Mouse (Mus musculus): Measurements from ENCODE around the gene Sipa1. TPM values are rescaled to one million over a fixed set of nuclear protein-coding genes. Genes with fewer than 3 reads are reported as not detected.

Sipa1 gene
- polyA plus RNA-seq, 1 experiment from 2014 or later = 8.2 TPM

DNA sequence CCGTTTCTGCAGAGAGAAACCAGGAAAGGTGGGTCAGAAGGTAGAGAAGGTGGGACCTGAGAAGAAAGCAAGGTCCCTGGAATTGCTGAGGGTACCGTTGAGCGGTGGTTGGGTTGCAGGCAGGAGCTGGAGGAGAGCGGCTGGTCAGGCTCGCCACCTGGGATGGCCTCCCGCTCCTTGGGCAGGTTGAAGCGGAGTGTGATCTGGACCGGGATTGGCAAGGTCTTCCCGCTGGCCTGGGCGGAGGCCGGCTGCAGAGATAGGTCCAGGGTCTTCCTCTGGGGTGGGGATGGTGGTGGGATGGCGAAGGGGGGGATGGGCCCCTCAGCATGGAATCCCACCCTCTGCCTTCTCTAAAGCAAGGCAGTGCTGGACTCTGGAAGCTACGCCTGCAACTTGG, 54.8 kb downstream of the Sipa1 start:
- peaks cover 52% of the 10 kb centered on the region for H3K36me3 ChIP-seq (ENCODE audit: control insufficient read depth, insufficient read depth)
- no peaks in the 10 kb centered on the region for H3K27me3 ChIP-seq (replicated peaks; ENCODE audit: control insufficient read depth, insufficient read depth, low read length)
- H3K4me3 ChIP-seq (ENCODE audit: low read depth, low read length) = no peak overlapping the region
- no peak for TF ChIP-seq CTCF (IDR thresholded peaks at IDR 0.05; ENCODE audit: low read depth)
- ATAC-seq = no peak
- peak overlapping the region; percentile 64 for H3K4me2 ChIP-seq (replicated peaks; ENCODE audit: low read depth)
- no peaks in the 10 kb centered on the region; the same call in 1 of the 2 replicates for H3K4me1 ChIP-seq (replicated peaks; ENCODE audit: control insufficient read depth, insufficient read depth, low read length)
- 0 out of 2 replicates have a peak overlapping the region, but pooled peaks have one; percentile 72 for H3K9ac ChIP-seq (ENCODE audit: low read depth, low read length)
- H3K27ac ChIP-seq (ENCODE audit: low read depth, low read length) = no peak overlapping the region
- H3K9me3 ChIP-seq (ENCODE audit: control insufficient read depth) = no peaks in the 10 kb centered on the region
- WGBS = 95% methylated on average over 13 of the region's 13 CpGs

DNA sequence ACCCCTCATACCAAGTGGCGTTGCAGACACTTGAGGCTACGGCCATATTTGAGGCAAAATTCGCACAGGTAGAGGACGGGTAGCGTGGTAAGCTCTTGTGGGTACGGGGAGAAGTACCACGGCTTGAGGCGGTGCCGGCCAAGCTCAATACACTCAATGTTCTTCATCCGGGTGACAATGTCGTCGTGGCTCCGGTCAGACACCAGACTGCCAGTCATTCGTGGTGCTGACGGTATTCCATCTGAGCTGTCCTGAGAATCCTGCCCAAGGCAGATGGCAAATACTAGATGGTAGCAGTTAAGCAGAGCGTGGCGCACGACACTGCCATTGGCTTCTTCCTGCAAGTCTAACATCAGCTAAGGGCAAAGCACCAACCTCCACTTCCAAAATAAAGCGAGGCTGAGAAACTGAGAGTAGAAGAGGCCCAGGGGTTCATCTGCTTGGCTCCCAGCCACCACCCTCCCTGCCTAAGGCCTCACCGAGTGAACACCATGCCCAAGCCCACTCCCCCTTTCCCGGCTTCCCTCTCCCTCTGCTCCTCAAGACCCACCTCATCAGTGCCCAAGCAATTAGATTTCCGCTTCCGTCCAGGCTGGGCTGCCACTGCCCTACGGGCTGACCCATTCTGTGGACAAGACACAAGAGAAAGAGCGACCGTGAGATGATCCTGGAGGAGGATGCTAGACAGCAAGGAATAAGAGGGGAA, 55.6 kb downstream of the Sipa1 start:
- H3K27me3 ChIP-seq (replicated peaks; ENCODE audit: control insufficient read depth, insufficient read depth, low read length) = no peaks in the 10 kb centered on the region
- 93% methylated on average over 26 of the region's 26 CpGs for WGBS
- H3K27ac ChIP-seq (ENCODE audit: low read depth, low read length) = no peak overlapping the region

DNA sequence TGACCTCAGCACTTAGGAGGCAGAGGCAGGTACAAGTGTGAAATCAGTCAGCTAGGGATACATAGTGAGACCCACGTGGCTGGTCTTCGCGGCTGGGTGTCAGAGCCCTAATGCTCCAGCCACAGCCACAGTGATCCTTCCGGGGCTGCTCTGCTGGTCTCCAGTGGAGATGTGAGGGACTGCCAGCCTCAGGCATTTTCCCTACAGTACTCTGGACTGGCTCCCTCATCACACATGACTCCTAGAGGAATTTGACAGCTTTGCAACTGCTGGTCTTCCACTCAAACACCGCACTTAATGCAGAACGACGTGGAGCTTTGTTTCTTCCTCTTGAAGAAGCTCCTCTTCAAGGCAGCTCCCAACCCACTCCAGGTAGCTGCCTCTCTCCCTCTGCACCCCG, 57.3 kb downstream of the Sipa1 start:
- no peak for TF ChIP-seq CTCF (IDR thresholded peaks at IDR 0.05; ENCODE audit: low read depth)
- H3K36me3 ChIP-seq (ENCODE audit: control insufficient read depth, insufficient read depth) = peaks cover 60% of the 10 kb centered on the region
- H3K4me1 ChIP-seq (replicated peaks; ENCODE audit: control insufficient read depth, insufficient read depth, low read length) = no peaks in the 10 kb centered on the region; the same call in none of the 2 replicates
- no peak overlapping the region for H3K9ac ChIP-seq (ENCODE audit: low read depth, low read length)
- H3K27me3 ChIP-seq (replicated peaks; ENCODE audit: control insufficient read depth, insufficient read depth, low read length) = no peaks in the 10 kb centered on the region
- no peak for ATAC-seq
- 82% methylated on average over 8 of the region's 8 CpGs for WGBS
- no peak overlapping the region for H3K4me3 ChIP-seq (ENCODE audit: low read depth, low read length)
- H3K27ac ChIP-seq (ENCODE audit: low read depth, low read length) = no peak overlapping the region
- no peaks in the 10 kb centered on the region for H3K9me3 ChIP-seq (ENCODE audit: control insufficient read depth)
- H3K4me2 ChIP-seq (replicated peaks; ENCODE audit: low read depth) = no peak overlapping the region

More for the DNA sequence above, 55.6 kb downstream of the Sipa1 start:
- Histone ChIP-seq H3K9ac (ENCODE audit: low read depth, low read length) (no peak overlapping the region), H3K9me3 (ENCODE audit: control insufficient read depth) (no peaks in the 10 kb centered on the region), H3K36me3 (ENCODE audit: control insufficient read depth, insufficient read depth) (peaks cover 60% of the 10 kb centered on the region), H3K4me2 (replicated peaks; ENCODE audit: low read depth) (no peak overlapping the region), H3K4me1 (replicated peaks; ENCODE audit: control insufficient read depth, insufficient read depth, low read length) (no peaks in the 10 kb centered on the region; the same call in 1 of the 2 replicates), H3K4me3 (ENCODE audit: low read depth, low read length) (no peak overlapping the region)
- TF ChIP-seq CTCF (IDR thresholded peaks at IDR 0.05; ENCODE audit: low read depth) = no peak
- ATAC-seq = no peak

DNA sequence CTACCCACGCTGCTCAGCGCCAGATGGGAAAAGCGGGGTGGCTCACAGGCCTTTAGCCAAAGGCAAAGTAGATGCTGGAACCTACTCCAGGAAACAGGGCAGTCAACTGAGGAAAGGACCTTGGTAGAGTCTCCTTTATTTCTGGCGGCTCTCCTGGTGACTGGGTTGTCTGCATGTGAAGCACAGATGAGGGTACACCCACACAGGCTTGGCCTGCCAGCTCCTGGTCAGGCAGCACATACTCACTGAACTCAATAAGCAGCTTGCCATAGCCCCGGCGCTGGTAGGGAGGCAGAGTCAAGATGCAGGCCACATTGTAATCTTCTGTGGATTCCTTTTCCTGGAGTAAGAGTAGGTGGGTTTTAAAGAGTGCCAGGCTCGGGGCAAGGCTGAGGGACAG, 58.4 kb downstream of the Sipa1 start:
- no peak for ATAC-seq
- no peak overlapping the region for H3K4me2 ChIP-seq (replicated peaks; ENCODE audit: low read depth)
- H3K4me1 ChIP-seq (replicated peaks; ENCODE audit: control insufficient read depth, insufficient read depth, low read length) = no peaks in the 10 kb centered on the region; the same call in 1 of the 2 replicates
- TF ChIP-seq CTCF (IDR thresholded peaks at IDR 0.05; ENCODE audit: low read depth) = no peak
- no peaks in the 10 kb centered on the region for H3K27me3 ChIP-seq (replicated peaks; ENCODE audit: control insufficient read depth, insufficient read depth, low read length)
- H3K9ac ChIP-seq (ENCODE audit: low read depth, low read length) = no peak overlapping the region
- no peak overlapping the region for H3K27ac ChIP-seq (ENCODE audit: low read depth, low read length)
- 91% methylated on average over 7 of the region's 7 CpGs for WGBS
- H3K4me3 ChIP-seq (ENCODE audit: low read depth, low read length) = no peak overlapping the region
- no peaks in the 10 kb centered on the region for H3K9me3 ChIP-seq (ENCODE audit: control insufficient read depth)
- peaks cover 60% of the 10 kb centered on the region for H3K36me3 ChIP-seq (ENCODE audit: control insufficient read depth, insufficient read depth)

DNA sequence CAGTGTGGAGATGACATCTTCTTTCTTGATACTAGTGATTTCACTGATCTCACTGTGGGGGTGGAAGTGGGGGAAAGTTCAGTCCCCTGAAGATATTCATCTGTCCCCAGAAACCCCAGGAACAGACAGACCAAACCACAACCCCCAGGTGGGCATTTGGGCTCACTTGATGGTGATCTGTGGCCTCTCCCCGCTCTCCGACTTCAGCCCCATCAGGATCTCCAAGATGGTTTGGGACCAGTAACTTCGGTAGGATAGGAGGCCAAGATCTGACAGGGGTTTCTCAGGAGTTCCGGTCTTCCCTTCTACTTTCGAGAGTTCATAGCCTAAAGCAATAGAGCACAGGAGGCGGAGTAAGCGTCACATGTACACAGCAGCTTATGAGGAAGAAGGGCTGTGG, 59.8 kb downstream of the Sipa1 start:
- ATAC-seq = no peak
- Histone ChIP-seq H3K27me3 (replicated peaks; ENCODE audit: control insufficient read depth, insufficient read depth, low read length) (no peaks in the 10 kb centered on the region), H3K9me3 (ENCODE audit: control insufficient read depth) (no peaks in the 10 kb centered on the region), H3K4me3 (ENCODE audit: low read depth, low read length) (no peak overlapping the region), H3K27ac (ENCODE audit: low read depth, low read length) (no peak overlapping the region), H3K9ac (ENCODE audit: low read depth, low read length) (no peak overlapping the region), H3K36me3 (ENCODE audit: control insufficient read depth, insufficient read depth) (peaks cover 57% of the 10 kb centered on the region), H3K4me2 (replicated peaks; ENCODE audit: low read depth) (no peak overlapping the region), H3K4me1 (replicated peaks; ENCODE audit: control insufficient read depth, insufficient read depth, low read length) (no peaks in the 10 kb centered on the region; the same call in 1 of the 2 replicates)
- 83% methylated on average over 7 of the region's 7 CpGs for WGBS
- TF ChIP-seq CTCF (IDR thresholded peaks at IDR 0.05; ENCODE audit: low read depth) = no peak

DNA sequence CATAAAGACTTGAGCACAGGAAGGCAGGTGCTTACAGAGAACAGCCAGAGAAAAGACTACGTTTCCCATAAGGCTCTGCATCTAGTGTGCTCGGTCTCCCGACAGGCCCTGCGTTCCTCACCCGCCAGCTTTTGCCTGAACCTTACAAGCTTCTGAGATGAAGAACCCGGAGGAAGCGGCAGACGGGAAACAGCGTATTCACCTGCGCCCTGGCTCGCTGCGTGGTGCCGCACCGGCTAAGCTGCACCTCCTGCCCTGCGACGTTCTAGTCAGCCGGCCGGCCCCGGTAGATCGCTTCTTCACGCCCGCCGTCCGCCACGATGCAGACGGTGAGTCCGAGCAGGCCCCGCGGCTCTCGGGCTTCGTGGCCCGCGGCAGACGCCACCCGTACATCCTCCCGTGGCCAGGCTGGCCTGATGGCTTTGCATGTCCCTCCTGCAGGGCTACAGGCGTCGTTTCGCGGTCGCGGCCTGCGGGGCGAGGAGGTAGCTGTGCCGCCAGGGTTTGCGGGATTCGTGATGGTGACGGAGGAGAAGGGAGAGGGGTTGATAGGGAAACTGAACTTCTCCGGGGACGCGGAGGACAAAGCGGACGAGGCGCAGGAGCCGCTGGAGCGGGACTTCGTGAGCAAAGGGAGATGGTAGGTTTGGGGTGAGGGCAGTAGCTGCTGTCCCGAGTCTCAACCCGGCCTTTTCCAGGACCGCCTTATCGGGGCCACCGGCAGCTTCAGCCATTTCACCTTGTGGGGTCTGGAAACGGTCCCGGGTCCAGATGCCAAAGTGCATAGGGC, 61.6 kb downstream of the Sipa1 start, which contains the start of gene Rnaseh2c:
TSS of gene Rnaseh2c (plus strand) at position 122 of the 790 bp plus-strand sequence.
- H3K36me3 ChIP-seq (ENCODE audit: control insufficient read depth, insufficient read depth) = peaks cover 40% of the 10 kb centered on the region
- no peaks in the 10 kb centered on the region for H3K9me3 ChIP-seq (ENCODE audit: control insufficient read depth)
- H3K4me3 ChIP-seq (ENCODE audit: low read depth, low read length) = peak within 1 kb of the TSS; percentile 76
- TF ChIP-seq CTCF (IDR thresholded peaks at IDR 0.05; ENCODE audit: low read depth) = no peak
- H3K27ac ChIP-seq (ENCODE audit: low read depth, low read length) = peak within 1 kb of the TSS; percentile 73
- H3K4me1 ChIP-seq (replicated peaks; ENCODE audit: control insufficient read depth, insufficient read depth, low read length) = no peaks in the 10 kb centered on the region; the same call in 1 of the 2 replicates
- H3K27me3 ChIP-seq (replicated peaks; ENCODE audit: control insufficient read depth, insufficient read depth, low read length) = no peaks in the 10 kb centered on the region
- under 1% methylated on average over 64 of the region's 64 CpGs for WGBS
- H3K9ac ChIP-seq (ENCODE audit: low read depth, low read length) = peak within 1 kb of the TSS; percentile 76
- H3K4me2 ChIP-seq (replicated peaks; ENCODE audit: low read depth) = peak within 1 kb of the TSS; percentile 93
- peak; percentile 70 for ATAC-seq

Small RNAs within 50 kb of the gene (microRNA-seq; reads per million reads assigned to microRNA genes)
- not detected for gene Mir6987

Other genes starting within 250 kb of the Sipa1 start
- 136 and 137 TPM in 2 replicates for gene Drap1, start 238.7 kb downstream of the Sipa1 start, polyA plus RNA-seq (2015; fragmentation: Nextera tagmentation; extraction: Ambion mirVana)
- 33.0 and 34.2 TPM in 2 replicates for gene AI837181, start 238.6 kb downstream of the Sipa1 start, polyA plus RNA-seq (2015; fragmentation: Nextera tagmentation; extraction: Ambion mirVana)
- not detected in 2 replicates for gene Fosl1, start 216.2 kb downstream of the Sipa1 start, polyA plus RNA-seq (2015; fragmentation: Nextera tagmentation; extraction: Ambion mirVana)
- 7.3 and 7.5 TPM in 2 replicates for gene Ccdc85b, start 205.8 kb downstream of the Sipa1 start, polyA plus RNA-seq (2015; fragmentation: Nextera tagmentation; extraction: Ambion mirVana)
- 116 and 130 TPM in 2 replicates for gene Fibp, start 203.1 kb downstream of the Sipa1 start, polyA plus RNA-seq (2015; fragmentation: Nextera tagmentation; extraction: Ambion mirVana)
- gene Ctsw, start 195.2 kb downstream of the Sipa1 start, polyA plus RNA-seq (2015; fragmentation: Nextera tagmentation; extraction: Ambion mirVana) = 0.85 and 0.92 TPM in 2 replicates
- 39.4 and 40.7 TPM in 2 replicates for gene Efemp2, start 189.8 kb downstream of the Sipa1 start, polyA plus RNA-seq (2015; fragmentation: Nextera tagmentation; extraction: Ambion mirVana)
- 12.4 and 14.4 TPM in 2 replicates for gene Mus81, start 175.3 kb downstream of the Sipa1 start, polyA plus RNA-seq (2015; fragmentation: Nextera tagmentation; extraction: Ambion mirVana)
- gene Cfl1, start 173.3 kb downstream of the Sipa1 start, polyA plus RNA-seq (2015; fragmentation: Nextera tagmentation; extraction: Ambion mirVana) = 1,685 and 1,786 TPM in 2 replicates
- not detected in 2 replicates for gene 1700020D05Rik, start 159.9 kb downstream of the Sipa1 start, polyA plus RNA-seq (2015; fragmentation: Nextera tagmentation; extraction: Ambion mirVana)
- gene Snx32, start 153.2 kb downstream of the Sipa1 start, polyA plus RNA-seq (2015; fragmentation: Nextera tagmentation; extraction: Ambion mirVana) = 3.8 and 4.5 TPM in 2 replicates
- 19.2 and 24.1 TPM in 2 replicates for gene Ovol1, start 103.1 kb downstream of the Sipa1 start, polyA plus RNA-seq (2015; fragmentation: Nextera tagmentation; extraction: Ambion mirVana)
- 13.0 and 15.9 TPM in 2 replicates for gene Ap5b1, start 95.7 kb downstream of the Sipa1 start, polyA plus RNA-seq (2015; fragmentation: Nextera tagmentation; extraction: Ambion mirVana)
- 73.8 and 81.0 TPM in 2 replicates for gene Rnaseh2c, start 61.8 kb downstream of the Sipa1 start, polyA plus RNA-seq (2015; fragmentation: Nextera tagmentation; extraction: Ambion mirVana)
- gene Kat5, start 53.5 kb downstream of the Sipa1 start, polyA plus RNA-seq (2015; fragmentation: Nextera tagmentation; extraction: Ambion mirVana) = 37.4 and 38.6 TPM in 2 replicates
- 28.4 and 31.9 TPM in 2 replicates for gene Rela, start 26.2 kb downstream of the Sipa1 start, polyA plus RNA-seq (2015; fragmentation: Nextera tagmentation; extraction: Ambion mirVana)
- 29.4 and 29.7 TPM in 2 replicates for gene Map3k11, start 25.0 kb upstream of the Sipa1 start, polyA plus RNA-seq (2015; fragmentation: Nextera tagmentation; extraction: Ambion mirVana)
- 9.3 and 12.7 TPM in 2 replicates for gene Pcnx3, start 25.2 kb upstream of the Sipa1 start, polyA plus RNA-seq (2015; fragmentation: Nextera tagmentation; extraction: Ambion mirVana)
- gene Kcnk7, start 40.7 kb upstream of the Sipa1 start, polyA plus RNA-seq (2015; fragmentation: Nextera tagmentation; extraction: Ambion mirVana) = 0.12 and 0.21 TPM in 2 replicates
- 49.8 and 51.0 TPM in 2 replicates for gene Ehbp1l1, start 62.6 kb upstream of the Sipa1 start, polyA plus RNA-seq (2015; fragmentation: Nextera tagmentation; extraction: Ambion mirVana)
- gene Fam89b, start 65.9 kb upstream of the Sipa1 start, polyA plus RNA-seq (2015; fragmentation: Nextera tagmentation; extraction: Ambion mirVana) = 48.5 and 48.9 TPM in 2 replicates
- 11.9 and 15.6 TPM in 2 replicates for gene Ltbp3, start 77.2 kb upstream of the Sipa1 start, polyA plus RNA-seq (2015; fragmentation: Nextera tagmentation; extraction: Ambion mirVana)
- gene Scyl1, start 107.7 kb upstream of the Sipa1 start, polyA plus RNA-seq (2015; fragmentation: Nextera tagmentation; extraction: Ambion mirVana) = 43.8 and 48.8 TPM in 2 replicates
- gene Frmd8, start 211.6 kb upstream of the Sipa1 start, polyA plus RNA-seq (2015; fragmentation: Nextera tagmentation; extraction: Ambion mirVana) = 21.7 and 24.0 TPM in 2 replicates
- 3.8 and 4.0 TPM in 2 replicates for gene Slc25a45, start 214.1 kb upstream of the Sipa1 start, polyA plus RNA-seq (2015; fragmentation: Nextera tagmentation; extraction: Ambion mirVana)
- 1.0 and 1.2 TPM in 2 replicates for gene Tigd3, start 230.4 kb upstream of the Sipa1 start, polyA plus RNA-seq (2015; fragmentation: Nextera tagmentation; extraction: Ambion mirVana)
- gene Dpf2, start 249.3 kb upstream of the Sipa1 start, polyA plus RNA-seq (2015; fragmentation: Nextera tagmentation; extraction: Ambion mirVana) = 49.9 and 51.9 TPM in 2 replicates

All from intestine, postnatal 0 days (tissue).